Mouse (Mus musculus) limb, embryonic 12.5 days (tissue): ENCODE measurements around the gene Gna12. TPM values are rescaled to one million over a fixed set of nuclear protein-coding genes. Genes with fewer than 3 reads are reported as not detected.
A peak's percentile ranks its signal among the peaks of the same experiment; 100 is the strongest.

ENCODE experiments used
- ATAC-seq: fragments of 200-750 bp; cut with Nextera tagmentation; 2 replicates; pipeline ENCODE4 v1.8.0; 2017; ENCODE audit warnings: low read depth, moderate TSS enrichment; ENCODE audit not compliant: insufficient number of reproducible peaks, insufficient read depth, low FRiP score, low TSS enrichment
- H3K27ac ChIP-seq: fragments of 300-500 bp; sonication (generic); 2 replicates; pipeline ENCODE4 v1.5.1; 2016; ENCODE audit warnings: mild to moderate bottlenecking, moderate library complexity
- H3K27me3 ChIP-seq: fragments of 300-500 bp; sonication (generic); 2 replicates; pipeline ENCODE4 v1.6.1; 2016; ENCODE audit warnings: mild to moderate bottlenecking, moderate library complexity
- H3K36me3 ChIP-seq: fragments of 300-500 bp; sonication (generic); 2 replicates; pipeline ENCODE4 v1.6.1; 2016; ENCODE audit warnings: mild to moderate bottlenecking, moderate library complexity
- H3K4me1 ChIP-seq: fragments of 300-500 bp; sonication (generic); replicated peaks from 2 replicates; pipeline ENCODE4 v1.6.1; 2016
- H3K4me2 ChIP-seq: fragments of 300-500 bp; sonication (generic); 2 replicates; pipeline ENCODE4 v1.6.1; 2016; ENCODE audit warnings: mild to moderate bottlenecking, moderate library complexity
- H3K4me3 ChIP-seq: fragments of 300-500 bp; sonication (generic); replicated peaks from 2 replicates; pipeline ENCODE4 v1.5.1; 2016; ENCODE audit warnings: mild to moderate bottlenecking
- H3K9ac ChIP-seq: fragments of 300-500 bp; sonication (generic); replicated peaks from 2 replicates; pipeline ENCODE4 v1.6.1; 2016; ENCODE audit warnings: mild to moderate bottlenecking, moderate library complexity
- H3K9me3 ChIP-seq: fragments of 300-500 bp; sonication (generic); 2 replicates; pipeline ENCODE4 v1.6.1; 2016; ENCODE audit warnings: mild to moderate bottlenecking, moderate library complexity
- WGBS: fragments of 180-500 bp; shearing (Covaris S2); methylation state at CpG from one replicate; pipeline ENCODE4 v1.1.7; 2016; 5-methylcytosine and 5-hydroxymethylcytosine counted together
- polyA plus RNA-seq: library from polyadenylated mRNA; unstranded; fragments of >200 nt; fragmentation: Nextera tagmentation; extraction: Ambion mirVana; gene quantifications from 2 replicates; pipeline ENCODE4 v1.2.1, GENCODE M21; 2016

The Gna12 gene
- polyA plus RNA-seq, 1 experiment from 2014 or later = 49.7 TPM

DNA sequence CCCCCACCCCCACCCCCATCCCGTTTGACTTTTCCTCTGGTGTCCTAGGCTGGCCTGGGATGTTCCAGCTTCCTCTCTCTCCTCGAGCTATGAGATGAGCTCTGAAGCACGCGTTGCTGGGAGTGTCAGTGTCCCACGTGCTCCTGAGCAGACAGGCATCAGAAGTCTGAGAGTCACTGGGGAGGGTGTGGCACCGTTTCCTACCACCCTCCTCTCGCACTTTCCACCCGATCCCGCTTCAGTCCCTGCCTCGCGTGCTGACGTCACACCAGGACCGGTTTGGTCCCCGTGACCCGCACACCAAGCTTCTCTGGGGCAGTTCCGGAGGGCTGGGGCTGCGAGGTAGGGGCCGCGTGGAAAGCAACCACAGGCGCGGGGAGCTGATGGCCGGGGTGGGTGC is 94.9 kb downstream of the Gna12 start:
- Histone ChIP-seq H3K27ac (no peak overlapping the region), H3K9ac (peak overlapping the region; percentile 48; the same call in 1 of the 2 replicates), H3K36me3 (no peaks in the 10 kb centered on the region), H3K4me3 (peak overlapping the region; percentile 37), H3K9me3 (peaks cover 8% of the 10 kb centered on the region; the same call in 1 of the 2 replicates), H3K4me2 (peak overlapping the region; percentile 63), H3K27me3 (peaks cover 46% of the 10 kb centered on the region), H3K4me1 (peaks cover 9% of the 10 kb centered on the region)
- under 1% methylated on average over 22 of the region's 22 CpGs for WGBS
- ATAC-seq = no peak

DNA sequence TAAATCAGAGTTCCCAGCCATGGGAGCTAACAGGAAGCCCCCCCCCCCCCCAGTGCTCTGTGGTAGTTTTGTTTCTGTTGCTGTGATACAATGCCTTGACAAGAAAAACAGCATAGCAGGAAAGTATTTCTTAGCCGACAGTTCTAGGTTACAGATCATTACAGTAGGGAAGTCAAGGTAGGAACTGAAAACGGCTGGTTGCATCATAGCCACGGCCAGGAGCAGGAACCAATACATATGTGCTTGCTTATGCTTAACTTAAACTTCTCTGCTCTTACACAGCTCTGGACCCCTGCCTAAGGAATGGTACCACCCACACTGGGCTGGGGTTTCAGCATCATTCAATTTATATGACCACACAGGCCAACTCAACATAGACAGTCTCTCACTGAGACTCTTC is 96.9 kb downstream of the Gna12 start:
- peaks cover 9% of the 10 kb centered on the region for H3K4me1 ChIP-seq
- peaks cover 46% of the 10 kb centered on the region for H3K27me3 ChIP-seq
- no peaks in the 10 kb centered on the region for H3K36me3 ChIP-seq
- no peak overlapping the region for H3K9ac ChIP-seq
- ATAC-seq = no peak
- no peak overlapping the region for H3K27ac ChIP-seq
- peaks cover 8% of the 10 kb centered on the region; the same call in 1 of the 2 replicates for H3K9me3 ChIP-seq
- no peak overlapping the region for H3K4me2 ChIP-seq
- H3K4me3 ChIP-seq = no peak overlapping the region
- WGBS = 69% methylated on average over 3 of the region's 3 CpGs

DNA sequence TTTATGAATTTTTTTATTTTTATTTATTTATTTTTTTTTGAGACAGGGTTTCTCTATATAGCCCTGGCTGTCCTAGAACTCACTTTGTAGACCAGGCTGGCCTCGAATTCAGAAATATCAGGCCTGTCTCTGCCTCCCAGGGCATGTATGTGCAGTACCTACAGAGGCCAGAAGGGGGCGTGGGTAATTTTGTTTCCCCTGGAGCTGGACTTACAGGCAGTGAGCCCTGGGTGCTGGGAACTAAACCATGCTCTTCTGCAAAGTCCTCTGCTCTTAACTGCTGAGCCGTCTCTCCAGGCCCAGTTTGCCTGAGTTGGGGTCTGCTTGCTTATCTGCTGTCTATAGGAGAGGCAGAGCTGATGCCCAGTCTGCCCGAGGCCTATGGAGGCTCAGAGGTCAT is 98.0 kb downstream of the Gna12 start:
- Histone ChIP-seq H3K9ac (no peak overlapping the region), H3K27ac (no peak overlapping the region), H3K27me3 (peaks cover 38% of the 10 kb centered on the region), H3K4me1 (peaks cover 9% of the 10 kb centered on the region), H3K4me3 (no peak overlapping the region), H3K9me3 (peaks cover 8% of the 10 kb centered on the region; the same call in 1 of the 2 replicates), H3K4me2 (no peak overlapping the region), H3K36me3 (no peaks in the 10 kb centered on the region)
- no peak for ATAC-seq
- 68% methylated on average over 4 of the region's 4 CpGs for WGBS

DNA sequence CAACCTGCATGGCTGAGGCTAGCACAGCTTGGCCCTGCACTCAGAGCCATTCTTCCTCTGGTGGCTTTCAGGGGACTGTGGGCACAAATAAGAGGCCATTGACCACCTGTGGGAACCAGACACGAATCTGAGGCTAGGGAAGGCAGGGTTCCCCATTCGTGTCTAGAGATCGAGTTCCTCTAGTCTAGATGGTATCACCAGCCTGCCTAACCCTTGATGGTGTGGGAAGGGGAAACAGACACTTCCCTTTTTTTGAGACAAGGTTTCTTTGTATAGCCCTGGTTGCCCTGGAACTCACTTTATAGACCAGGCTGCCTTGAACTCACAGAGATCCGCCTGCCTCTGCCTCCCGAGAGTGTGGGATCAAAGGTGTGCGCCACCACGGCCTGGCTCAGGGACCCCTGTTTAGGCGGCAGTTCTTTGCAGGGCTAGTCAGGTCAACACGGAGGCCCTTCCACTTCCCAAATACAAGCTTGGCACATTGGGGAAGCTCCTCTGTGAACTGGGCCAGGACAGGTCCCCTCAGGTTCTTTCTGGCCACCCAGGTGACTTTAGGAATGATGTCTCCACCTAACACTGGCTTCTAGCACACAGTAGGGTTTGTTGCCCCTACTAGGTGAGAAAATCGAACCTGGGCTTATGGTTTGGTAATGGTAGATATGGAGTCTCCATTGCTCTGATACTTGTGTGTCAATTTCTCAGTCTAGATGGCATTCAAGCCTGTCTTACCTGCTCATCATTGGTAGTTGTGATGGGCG is 99.0 kb downstream of the Gna12 start:
- Histone ChIP-seq H3K4me2 (no peak overlapping the region), H3K9ac (no peak overlapping the region), H3K27ac (no peak overlapping the region), H3K36me3 (no peaks in the 10 kb centered on the region), H3K4me1 (peaks cover 9% of the 10 kb centered on the region), H3K9me3 (peaks cover 4% of the 10 kb centered on the region; the same call in 1 of the 2 replicates), H3K4me3 (no peak overlapping the region), H3K27me3 (peaks cover 28% of the 10 kb centered on the region)
- ATAC-seq = no peak
- WGBS = 90% methylated on average over 11 of the region's 11 CpGs

GRCm38 (mm10) chr5:140726946-140727740 is 103.1 kb downstream of the Gna12 start:
- H3K4me2 ChIP-seq = no peak overlapping the region
- 79% methylated on average over 17 of the region's 17 CpGs for WGBS
- no peak overlapping the region for H3K9ac ChIP-seq
- H3K4me3 ChIP-seq = no peak overlapping the region
- no peaks in the 10 kb centered on the region for H3K9me3 ChIP-seq
- ATAC-seq = no peak
- H3K27me3 ChIP-seq = no peaks in the 10 kb centered on the region
- no peaks in the 10 kb centered on the region for H3K36me3 ChIP-seq
- H3K27ac ChIP-seq = no peak overlapping the region
- H3K4me1 ChIP-seq = no peaks in the 10 kb centered on the region

GRCm38 (mm10) chr5:140726062-140726839 is 104.0 kb downstream of the Gna12 start:
- H3K27me3 ChIP-seq = no peaks in the 10 kb centered on the region
- no peak overlapping the region for H3K27ac ChIP-seq
- no peaks in the 10 kb centered on the region for H3K9me3 ChIP-seq
- no peak overlapping the region for H3K4me2 ChIP-seq
- H3K9ac ChIP-seq = no peak overlapping the region
- 83% methylated on average over 7 of the region's 7 CpGs for WGBS
- H3K4me3 ChIP-seq = no peak overlapping the region
- H3K36me3 ChIP-seq = no peaks in the 10 kb centered on the region
- ATAC-seq = 0 out of 2 replicates have a peak, but pooled peaks have one; percentile 21
- no peaks in the 10 kb centered on the region for H3K4me1 ChIP-seq

- ATAC-seq = no peak
- WGBS = 82% methylated on average over 13 of the region's 13 CpGs
- H3K9ac ChIP-seq = no peak within 1 kb of the TSS
- no peaks in the 10 kb centered on the region for H3K9me3 ChIP-seq
- no peaks in the 10 kb centered on the region for H3K27me3 ChIP-seq
- no peak within 1 kb of the TSS for H3K27ac ChIP-seq
- no peak within 1 kb of the TSS for H3K4me3 ChIP-seq
- no peaks in the 10 kb centered on the region for H3K4me1 ChIP-seq
- H3K4me2 ChIP-seq = no peak within 1 kb of the TSS
- peaks cover 8% of the 10 kb centered on the region for H3K36me3 ChIP-seq
These were observed 106.4 kb downstream of the Gna12 start, which contains the start of gene Amz1 for GRCm38 (mm10) chr5:140723822-140724221. TSS of gene Amz1 (plus strand) at chr5:140724127.

- Histone ChIP-seq H3K9ac (no peak overlapping the region), H3K9me3 (no peaks in the 10 kb centered on the region), H3K36me3 (peaks cover 25% of the 10 kb centered on the region), H3K4me1 (no peaks in the 10 kb centered on the region), H3K27ac (no peak overlapping the region), H3K27me3 (no peaks in the 10 kb centered on the region), H3K4me3 (no peak overlapping the region), H3K4me2 (no peak overlapping the region)
- no peak for ATAC-seq
- 85% methylated on average over 3 of the region's 3 CpGs for WGBS
These were observed 108.1 kb downstream of the Gna12 start for GRCm38 (mm10) chr5:140722121-140722520.

- Histone ChIP-seq H3K4me3 (no peak overlapping the region), H3K4me1 (no peaks in the 10 kb centered on the region), H3K4me2 (no peak overlapping the region), H3K9me3 (no peaks in the 10 kb centered on the region), H3K27ac (no peak overlapping the region), H3K9ac (no peak overlapping the region), H3K36me3 (peaks cover 38% of the 10 kb centered on the region), H3K27me3 (no peaks in the 10 kb centered on the region)
- WGBS = 86% methylated on average over 7 of the region's 7 CpGs
- ATAC-seq = no peak
These were observed 109.5 kb downstream of the Gna12 start for GRCm38 (mm10) chr5:140720773-140721172.

DNA sequence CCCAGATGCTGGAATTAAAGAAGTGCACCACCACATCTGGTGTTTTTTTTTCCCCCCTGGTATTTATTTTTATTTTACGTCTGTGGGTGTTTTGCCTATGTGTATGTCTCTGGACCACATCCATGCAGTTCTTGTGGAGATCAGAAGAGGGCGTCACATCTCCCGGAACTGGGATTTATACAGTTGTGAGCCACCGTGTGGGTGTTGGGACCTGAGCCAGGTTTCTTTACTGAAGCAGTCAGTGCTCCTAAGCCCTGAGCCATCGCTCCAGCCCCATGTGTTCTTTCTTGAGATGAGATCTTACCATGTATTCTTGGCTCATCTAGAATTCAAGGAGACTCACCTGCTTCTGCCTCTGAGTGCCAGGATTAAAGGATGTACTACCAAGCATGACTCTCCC is 119.2 kb downstream of the Gna12 start:
- no peak overlapping the region for H3K4me3 ChIP-seq
- no peak overlapping the region for H3K27ac ChIP-seq
- no peaks in the 10 kb centered on the region for H3K9me3 ChIP-seq
- H3K4me2 ChIP-seq = no peak overlapping the region
- no peak for ATAC-seq
- 0 out of 2 replicates have a peak overlapping the region, but pooled peaks have one; percentile 42 for H3K9ac ChIP-seq
- 84% methylated on average over 5 of the region's 5 CpGs for WGBS
- H3K27me3 ChIP-seq = no peaks in the 10 kb centered on the region
- H3K36me3 ChIP-seq = peaks cover 81% of the 10 kb centered on the region
- H3K4me1 ChIP-seq = peaks cover 2% of the 10 kb centered on the region; the same call in 1 of the 2 replicates

- Histone ChIP-seq H3K4me2 (no peak overlapping the region), H3K4me3 (no peak overlapping the region), H3K36me3 (peaks cover 73% of the 10 kb centered on the region), H3K27ac (no peak overlapping the region), H3K9ac (no peak overlapping the region), H3K27me3 (no peaks in the 10 kb centered on the region), H3K9me3 (no peaks in the 10 kb centered on the region), H3K4me1 (peaks cover 9% of the 10 kb centered on the region; the same call in 1 of the 2 replicates)
- WGBS = 93% methylated on average over 6 of the region's 6 CpGs
- ATAC-seq = no peak
These were observed 119.9 kb downstream of the Gna12 start for GRCm38 (mm10) chr5:140710315-140710714.
